10 mouse cellular contexts compared by ENCODE assay signal in genomic region chr15:13969811-13970210, GRCm38 (mm10).
DNase-seq lines count a peak whose midpoint lies in the region; ATAC-seq and TF ChIP-seq lines count a peak whose summit lies in the region.
"Had no signal": no experiment of that assay in that cellular context is flagged by ENCODE, and none has a peak within 500 bp of the region (broad histone marks: within the 10 kb centered on the region; RNA-seq: fewer than 3 reads in every experiment).

No protein-coding gene starts in this region.

- no peak overlapping the region for H3K4me3 ChIP-seq in ES-E14 (ENCODE audit: insufficient read depth in 1 of 2, low read depth in 1 of 2, low read length in 2 of 2, poor library complexity in 1 of 2, severe bottlenecking in 1 of 2)
- no peak overlapping the region for H3K4me3 ChIP-seq in midbrain, embryonic 12.5 days
- H3K4me3 ChIP-seq: liver, embryonic 13.5 days had no signal

- peak; percentile 3 for DNase-seq in ES-E14 (ENCODE audit: low read depth, low spot score)
- DNase-seq in embryo, embryonic 11 days, result peak; percentile 47
- DNase-seq in forelimb bud, embryonic 11.5 days (ENCODE audit: low read depth, low spot score), result peak; percentile 23
- DNase-seq in lung, postnatal 10 days, result no peak
- no peak for DNase-seq in adrenal gland, postnatal 36 days
- no peak for DNase-seq in ovary, adult 18-20 months (ENCODE audit: low spot score)
- no peak for DNase-seq in frontal cortex, postnatal 36 days (ENCODE audit: low spot score in 2 of 2)
- DNase-seq: liver, embryonic 13.5 days had no signal

- H3K4me1 ChIP-seq in ES-E14 (ENCODE audit: control insufficient read depth in 2 of 2, insufficient read depth in 2 of 2, low read length in 2 of 2, poor library complexity in 1 of 2), result no peaks in the 10 kb centered on the region
- H3K4me1 ChIP-seq in midbrain, embryonic 12.5 days, result no peaks in the 10 kb centered on the region
- H3K4me1 ChIP-seq: liver, embryonic 13.5 days had no signal

- peak overlapping the region; percentile 13; the same call in 1 of the 2 replicates for H3K4me2 ChIP-seq in midbrain, embryonic 12.5 days (replicated peaks)
- H3K4me2 ChIP-seq: liver, embryonic 13.5 days had no signal

- no peak overlapping the region for H3K27ac ChIP-seq in ES-E14 (ENCODE audit: insufficient read depth, low read depth, low read length, poor library complexity, severe bottlenecking)
- no peak overlapping the region for H3K27ac ChIP-seq in midbrain, embryonic 12.5 days (replicated peaks)
- H3K27ac ChIP-seq: liver, embryonic 13.5 days had no signal

- in situ Hi-C loops in ES-E14 (cut with MboI; ENCODE audit: low sequenced_read_pairs in 2 of 2, unreplicated experiment in 2 of 2), result no loop called here

- H3K9me3 ChIP-seq in ES-E14 (ENCODE audit: control insufficient read depth, insufficient read depth, low read depth, low read length), result no peaks in the 10 kb centered on the region
- no peaks in the 10 kb centered on the region for H3K9me3 ChIP-seq in midbrain, embryonic 12.5 days
- H3K9me3 ChIP-seq: liver, embryonic 13.5 days had no signal

- H3K36me3 ChIP-seq in ES-E14 (ENCODE audit: control insufficient read depth, insufficient read depth, low read length, poor library complexity, severe bottlenecking), result no peaks in the 10 kb centered on the region
- no peaks in the 10 kb centered on the region for H3K36me3 ChIP-seq in midbrain, embryonic 12.5 days
- H3K36me3 ChIP-seq: liver, embryonic 13.5 days had no signal

- H3K27me3 ChIP-seq in midbrain, embryonic 12.5 days, result no peaks in the 10 kb centered on the region
- H3K27me3 ChIP-seq: liver, embryonic 13.5 days had no signal

- peak; percentile 96 for ATAC-seq in midbrain, embryonic 12.5 days (ENCODE audit: low FRiP score, low read depth)
- ATAC-seq: activated CD4-positive, CD25-positive, alpha-beta regulatory T cell, adult 4 months had no signal

- WGBS in midbrain, embryonic 12.5 days, result 7% methylated on average over 7 of the region's 7 CpGs

- no peak overlapping the region for H3K9ac ChIP-seq in ES-E14 (ENCODE audit: insufficient read depth, low read depth, low read length, poor library complexity, severe bottlenecking)
- H3K9ac ChIP-seq in midbrain, embryonic 12.5 days (replicated peaks), result no peak overlapping the region
- H3K9ac ChIP-seq: liver, embryonic 13.5 days had no signal

TF ChIP-seq in ES-E14, 5 proteins besides CTCF, POLR2A, EP300 and RAD21:
- TF ChIP-seq ZNF384 (IDR thresholded peaks at IDR 0.05; ENCODE audit: low read depth, low read length) (no peak), MAFK (IDR thresholded peaks at IDR 0.05; ENCODE audit: insufficient read depth, low read depth, low read length) (no peak), HCFC1 (IDR thresholded peaks at IDR 0.05; ENCODE audit: borderline replicate concordance, insufficient read depth, low read length) (no peak), ZC3H11A (IDR thresholded peaks at IDR 0.05; ENCODE audit: borderline replicate concordance, low read depth, low read length) (no peak), CHD2 (IDR thresholded peaks at IDR 0.05; ENCODE audit: low read depth, low read length) (no peak)

Comparison
In these comparisons a context has a peak if more than half of its experiments do, and no peak if none do; other contexts are left out.
1. DNase-seq: peak in ES-E14 (single experiment), embryo, embryonic 11 days (single experiment) and forelimb bud, embryonic 11.5 days (single experiment); none in lung, postnatal 10 days (single experiment), adrenal gland, postnatal 36 days (0 of 2), ovary, adult 18-20 months (single experiment) and frontal cortex, postnatal 36 days (0 of 2).